Mouse (Mus musculus): ENCODE measurements around the gene Clock. TPM values are rescaled to one million over a fixed set of nuclear protein-coding genes. Genes with fewer than 3 reads are reported as not detected.

Gene Clock
- polyA plus RNA-seq, 1 experiment = 16.0 TPM

- TF ChIP-seq POLR2A (IDR thresholded peaks at IDR 0.05; ENCODE audit: borderline replicate concordance, low read depth, low read length) (no peak), CTCF (IDR thresholded peaks at IDR 0.05; ENCODE audit: low read depth, low read length) (no peak)
- Histone ChIP-seq H3K4me3 (ENCODE audit: insufficient read depth, low read length) (no peak overlapping the region), H3K4me1 (ENCODE audit: control insufficient read depth, insufficient read depth, low read length) (peaks cover 12% of the 10 kb centered on the region), H3K27ac (ENCODE audit: insufficient read depth, low read depth, low read length) (no peak overlapping the region; the same call in 1 of the 2 replicates)
Measured at GRCm38 (mm10) chr5:76175051-76175450, 129.5 kb downstream of the Clock start.

GRCm38 (mm10) chr5:76171039-76171438, 133.6 kb downstream of the Clock start:
- H3K27ac ChIP-seq (ENCODE audit: insufficient read depth, low read depth, low read length) = no peak overlapping the region
- TF ChIP-seq CTCF (IDR thresholded peaks at IDR 0.05; ENCODE audit: low read depth, low read length) = no peak
- no peak for TF ChIP-seq POLR2A (IDR thresholded peaks at IDR 0.05; ENCODE audit: borderline replicate concordance, low read depth, low read length)
- H3K4me3 ChIP-seq (ENCODE audit: insufficient read depth, low read length) = no peak overlapping the region
- peaks cover 3% of the 10 kb centered on the region for H3K4me1 ChIP-seq (ENCODE audit: control insufficient read depth, insufficient read depth, low read length)

GRCm38 (mm10) chr5:76170522-76170921, 134.1 kb downstream of the Clock start:
- no peak overlapping the region for H3K4me3 ChIP-seq (ENCODE audit: insufficient read depth, low read length)
- no peak overlapping the region for H3K27ac ChIP-seq (ENCODE audit: insufficient read depth, low read depth, low read length)
- no peak for TF ChIP-seq POLR2A (IDR thresholded peaks at IDR 0.05; ENCODE audit: borderline replicate concordance, low read depth, low read length)
- TF ChIP-seq CTCF (IDR thresholded peaks at IDR 0.05; ENCODE audit: low read depth, low read length) = no peak
- H3K4me1 ChIP-seq (ENCODE audit: control insufficient read depth, insufficient read depth, low read length) = peaks cover 3% of the 10 kb centered on the region

- Histone ChIP-seq H3K27ac (ENCODE audit: insufficient read depth, low read depth, low read length) (no peak overlapping the region), H3K4me3 (ENCODE audit: insufficient read depth, low read length) (no peak overlapping the region), H3K4me1 (ENCODE audit: control insufficient read depth, insufficient read depth, low read length) (no peaks in the 10 kb centered on the region)
- TF ChIP-seq POLR2A (IDR thresholded peaks at IDR 0.05; ENCODE audit: borderline replicate concordance, low read depth, low read length) (no peak), CTCF (IDR thresholded peaks at IDR 0.05; ENCODE audit: low read depth, low read length) (no peak)
Measured at GRCm38 (mm10) chr5:76164827-76165226, 139.8 kb downstream of the Clock start.

GRCm38 (mm10) chr5:76163828-76164390, 140.7 kb downstream of the Clock start:
- no peak for TF ChIP-seq CTCF (IDR thresholded peaks at IDR 0.05; ENCODE audit: low read depth, low read length)
- no peak for TF ChIP-seq POLR2A (IDR thresholded peaks at IDR 0.05; ENCODE audit: borderline replicate concordance, low read depth, low read length)
- Histone ChIP-seq H3K4me3 (ENCODE audit: insufficient read depth, low read length) (no peak overlapping the region), H3K4me1 (ENCODE audit: control insufficient read depth, insufficient read depth, low read length) (no peaks in the 10 kb centered on the region), H3K27ac (ENCODE audit: insufficient read depth, low read depth, low read length) (no peak overlapping the region)

- TF ChIP-seq POLR2A (IDR thresholded peaks at IDR 0.05; ENCODE audit: borderline replicate concordance, low read depth, low read length) = no peak
- no peak for TF ChIP-seq CTCF (IDR thresholded peaks at IDR 0.05; ENCODE audit: low read depth, low read length)
- no peak overlapping the region for H3K4me3 ChIP-seq (ENCODE audit: insufficient read depth, low read length)
Measured at GRCm38 (mm10) chr5:76162926-76163325, 141.7 kb downstream of the Clock start.

GRCm38 (mm10) chr5:76161491-76161890, 143.1 kb downstream of the Clock start:
- no peak for TF ChIP-seq CTCF (IDR thresholded peaks at IDR 0.05; ENCODE audit: low read depth, low read length)
- TF ChIP-seq POLR2A (IDR thresholded peaks at IDR 0.05; ENCODE audit: borderline replicate concordance, low read depth, low read length) = no peak
- Histone ChIP-seq H3K27ac (ENCODE audit: insufficient read depth, low read depth, low read length) (no peak overlapping the region), H3K4me1 (ENCODE audit: control insufficient read depth, insufficient read depth, low read length) (no peaks in the 10 kb centered on the region), H3K4me3 (ENCODE audit: insufficient read depth, low read length) (no peak overlapping the region)

More at GRCm38 (mm10) chr5:76162926-76163325, 141.7 kb downstream of the Clock start:
- no peak overlapping the region for H3K27ac ChIP-seq (ENCODE audit: insufficient read depth, low read depth, low read length)
- no peaks in the 10 kb centered on the region for H3K4me1 ChIP-seq (ENCODE audit: control insufficient read depth, insufficient read depth, low read length)

GRCm38 (mm10) chr5:76160086-76160485, 144.5 kb downstream of the Clock start:
- no peak overlapping the region for H3K4me3 ChIP-seq (ENCODE audit: insufficient read depth, low read length)
- no peak for TF ChIP-seq POLR2A (IDR thresholded peaks at IDR 0.05; ENCODE audit: borderline replicate concordance, low read depth, low read length)
- TF ChIP-seq CTCF (IDR thresholded peaks at IDR 0.05; ENCODE audit: low read depth, low read length) = no peak
- no peaks in the 10 kb centered on the region for H3K4me1 ChIP-seq (ENCODE audit: control insufficient read depth, insufficient read depth, low read length)
- H3K27ac ChIP-seq (ENCODE audit: insufficient read depth, low read depth, low read length) = no peak overlapping the region

Other genes with a start within 250 kb of the Clock start
- gene Srd5a3, start 164.5 kb downstream of the Clock start, polyA plus RNA-seq (2012; ENCODE audit: insufficient read depth, insufficient read length, missing spikeins) = 57.3 and 60.0 TPM in 2 replicates
- 56.9 and 60.9 TPM in 2 replicates for gene Tmem165, start 120.9 kb downstream of the Clock start, polyA plus RNA-seq (2012; ENCODE audit: insufficient read depth, insufficient read length, missing spikeins)
- not detected in 2 replicates for gene Pdcl2, start 26.4 kb upstream of the Clock start, polyA plus RNA-seq (2012; ENCODE audit: insufficient read depth, insufficient read length, missing spikeins)
- gene Nmu, start 59.0 kb upstream of the Clock start, polyA plus RNA-seq (2012; ENCODE audit: insufficient read depth, insufficient read length, missing spikeins) = not detected in 2 replicates
- not detected in 2 replicates for gene Gm7271, start 179.2 kb upstream of the Clock start, polyA plus RNA-seq (2012; ENCODE audit: insufficient read depth, insufficient read length, missing spikeins)
- 48.8 and 57.5 TPM in 2 replicates for gene Exoc1, start 224.5 kb upstream of the Clock start, polyA plus RNA-seq (2012; ENCODE audit: insufficient read depth, insufficient read length, missing spikeins)

Data from bone marrow macrophage, adult 2 months (primary cell).